Mouse (Mus musculus) liver, embryonic 12.5 days (tissue): Measurements from ENCODE around the gene Ntrk2. TPM values are rescaled to one million over a fixed set of nuclear protein-coding genes. Genes with fewer than 3 reads are reported as not detected.

Experiments used
- ATAC-seq: fragments of 200-750 bp; cut with Nextera tagmentation; 2 replicates; pipeline ENCODE4 v1.8.0; 2017; ENCODE audit warnings: moderate number of reproducible peaks, mild to moderate bottlenecking, moderate library complexity
- H3K27ac ChIP-seq: fragments of 300-500 bp; sonication (generic); 2 replicates; pipeline ENCODE4 v1.5.1; 2016; ENCODE audit warnings: mild to moderate bottlenecking
- H3K27me3 ChIP-seq: fragments of 300-500 bp; sonication (generic); replicated peaks from 2 replicates; pipeline ENCODE4 v1.6.1; 2016; ENCODE audit warnings: mild to moderate bottlenecking, moderate library complexity
- H3K36me3 ChIP-seq: fragments of 300-500 bp; sonication (generic); 2 replicates; pipeline ENCODE4 v1.6.1; 2016; ENCODE audit warnings: mild to moderate bottlenecking, moderate library complexity
- H3K4me1 ChIP-seq: fragments of 300-500 bp; sonication (generic); 2 replicates; pipeline ENCODE4 v1.6.1; 2016
- H3K4me2 ChIP-seq: fragments of 300-500 bp; sonication (generic); 2 replicates; pipeline ENCODE4 v1.6.1; 2016; ENCODE audit warnings: mild to moderate bottlenecking, moderate library complexity
- H3K4me3 ChIP-seq: fragments of 300-500 bp; sonication (generic); 2 replicates; pipeline ENCODE4 v1.5.1; 2016; ENCODE audit warnings: mild to moderate bottlenecking, moderate library complexity
- H3K9ac ChIP-seq: fragments of 300-500 bp; sonication (generic); 2 replicates; pipeline ENCODE4 v1.6.1; 2016; ENCODE audit warnings: mild to moderate bottlenecking, moderate library complexity
- H3K9me3 ChIP-seq: fragments of 300-500 bp; sonication (generic); replicated peaks from 2 replicates; pipeline ENCODE4 v1.6.1; 2016; ENCODE audit warnings: mild to moderate bottlenecking, moderate library complexity
- WGBS: fragments of 180-500 bp; shearing (Covaris S2); methylation state at CpG from one replicate; pipeline ENCODE4 v1.1.7; 2016; ENCODE audit not compliant: insufficient replicate concordance; 5-methylcytosine and 5-hydroxymethylcytosine counted together
- polyA plus RNA-seq: library from polyadenylated mRNA; unstranded; fragments of >200 nt; fragmentation: Nextera tagmentation; extraction: Ambion mirVana; gene quantifications from 2 replicates; pipeline ENCODE4 v1.2.1, GENCODE M21; 2016

The Ntrk2 gene
- polyA plus RNA-seq, 1 experiment from 2014 or later, result 0.20 TPM

DNA sequence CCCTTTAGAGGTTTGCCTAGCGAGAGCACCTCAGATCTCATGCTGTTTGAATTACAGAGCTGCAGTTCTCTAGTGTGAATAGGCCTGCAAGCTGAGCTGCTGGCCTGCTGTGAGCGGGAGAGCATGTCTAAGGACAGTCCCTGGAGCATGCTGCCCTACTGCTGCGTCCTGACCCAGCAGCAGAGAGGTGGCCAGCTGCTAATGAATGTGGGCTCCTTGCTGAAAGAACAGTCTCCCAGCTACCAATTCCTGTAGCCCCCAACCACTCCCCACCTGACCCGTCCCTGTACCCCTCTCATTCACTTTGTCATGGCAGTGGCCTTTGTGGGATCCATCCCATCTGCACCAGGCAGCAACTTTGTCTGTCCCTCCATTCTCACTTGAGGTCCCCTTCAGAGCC lies 126.8 kb downstream of the Ntrk2 start:
- Histone ChIP-seq H3K4me1 (no peaks in the 10 kb centered on the region), H3K4me3 (no peak overlapping the region), H3K4me2 (no peak overlapping the region), H3K9me3 (no peaks in the 10 kb centered on the region), H3K27ac (no peak overlapping the region), H3K36me3 (no peaks in the 10 kb centered on the region), H3K9ac (no peak overlapping the region), H3K27me3 (no peaks in the 10 kb centered on the region)
- 40% methylated on average over 4 of the region's 4 CpGs for WGBS
- ATAC-seq, result no peak

GRCm38 (mm10) chr13:58934576-58935110 lies 128.3 kb downstream of the Ntrk2 start:
- 47% methylated on average over 3 of the region's 3 CpGs for WGBS
- Histone ChIP-seq H3K27me3 (no peaks in the 10 kb centered on the region), H3K4me3 (no peak overlapping the region), H3K9me3 (no peaks in the 10 kb centered on the region), H3K27ac (no peak overlapping the region), H3K4me1 (no peaks in the 10 kb centered on the region), H3K36me3 (no peaks in the 10 kb centered on the region), H3K9ac (no peak overlapping the region), H3K4me2 (no peak overlapping the region)
- no peak for ATAC-seq

DNA sequence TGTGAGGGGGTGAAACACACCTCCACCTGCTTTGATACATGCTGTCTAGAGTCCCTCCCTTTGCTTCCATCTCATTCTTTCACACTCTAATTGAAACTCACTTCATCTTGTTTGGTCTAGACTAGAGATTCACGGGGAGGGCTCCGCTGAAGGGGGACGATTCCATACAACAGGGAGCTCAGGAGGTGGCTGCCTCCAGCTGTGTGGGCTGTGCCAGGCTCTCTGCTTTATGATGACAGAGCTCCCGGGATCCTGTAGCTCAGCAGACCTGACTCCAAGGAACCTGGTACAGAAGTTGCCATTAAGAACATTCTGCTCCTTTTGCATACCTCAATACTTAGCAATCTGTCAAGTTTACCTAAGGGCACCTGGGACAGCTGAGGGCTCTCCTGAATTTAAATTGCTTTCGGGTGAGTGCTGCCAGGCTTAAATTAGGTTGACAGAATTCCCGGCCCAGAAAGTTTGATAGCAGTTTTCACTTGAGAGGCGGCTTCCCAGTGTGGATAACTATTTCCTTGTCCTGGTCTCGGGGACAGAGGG lies 129.7 kb downstream of the Ntrk2 start:
- H3K27me3 ChIP-seq, result no peaks in the 10 kb centered on the region
- H3K4me1 ChIP-seq, result no peaks in the 10 kb centered on the region
- H3K27ac ChIP-seq, result no peak overlapping the region
- H3K4me2 ChIP-seq, result no peak overlapping the region
- H3K9ac ChIP-seq, result no peak overlapping the region
- no peaks in the 10 kb centered on the region for H3K36me3 ChIP-seq
- ATAC-seq, result no peak
- no peaks in the 10 kb centered on the region for H3K9me3 ChIP-seq
- WGBS, result 21% methylated on average over 8 of the region's 8 CpGs
- no peak overlapping the region for H3K4me3 ChIP-seq

GRCm38 (mm10) chr13:58937884-58938283 lies 131.5 kb downstream of the Ntrk2 start:
- ATAC-seq, result no peak
- 76% methylated on average over 12 of the region's 12 CpGs for WGBS

DNA sequence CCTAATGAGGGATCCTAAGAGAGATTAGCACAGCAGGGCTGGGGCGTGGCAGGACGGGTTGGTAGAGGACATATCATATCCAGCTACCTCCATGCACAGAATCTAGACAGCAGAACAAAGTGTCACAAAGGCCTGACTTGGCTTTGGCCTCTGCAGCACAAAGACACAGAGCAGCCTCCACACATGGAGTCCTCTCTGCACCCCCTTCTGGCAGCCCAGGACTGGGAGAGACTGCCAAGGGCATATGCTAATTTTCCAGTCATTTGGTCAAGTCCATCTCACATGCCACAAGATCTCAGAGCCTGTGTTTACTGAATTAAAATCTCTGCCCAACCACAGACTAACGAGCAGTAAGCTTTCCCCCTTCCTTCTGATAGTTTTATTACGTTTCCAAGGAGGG lies 132.1 kb downstream of the Ntrk2 start:
- no peak overlapping the region for H3K27ac ChIP-seq
- H3K4me3 ChIP-seq, result no peak overlapping the region
- no peaks in the 10 kb centered on the region for H3K9me3 ChIP-seq
- no peak overlapping the region for H3K9ac ChIP-seq
- 48% methylated on average over 4 of the region's 4 CpGs for WGBS
- no peak for ATAC-seq
- no peaks in the 10 kb centered on the region for H3K36me3 ChIP-seq
- no peak overlapping the region for H3K4me2 ChIP-seq
- H3K4me1 ChIP-seq, result no peaks in the 10 kb centered on the region
- no peaks in the 10 kb centered on the region for H3K27me3 ChIP-seq

More at GRCm38 (mm10) chr13:58937884-58938283, 131.5 kb downstream of the Ntrk2 start:
- Histone ChIP-seq H3K4me2 (no peak overlapping the region), H3K9ac (no peak overlapping the region), H3K27ac (no peak overlapping the region), H3K27me3 (no peaks in the 10 kb centered on the region), H3K4me1 (no peaks in the 10 kb centered on the region), H3K4me3 (no peak overlapping the region), H3K36me3 (no peaks in the 10 kb centered on the region), H3K9me3 (no peaks in the 10 kb centered on the region)

- Histone ChIP-seq H3K9me3 (no peaks in the 10 kb centered on the region), H3K4me1 (no peaks in the 10 kb centered on the region), H3K27me3 (no peaks in the 10 kb centered on the region; the same call in 1 of the 2 replicates), H3K36me3 (no peaks in the 10 kb centered on the region), H3K9ac (no peak overlapping the region), H3K4me2 (no peak overlapping the region), H3K27ac (no peak overlapping the region), H3K4me3 (no peak overlapping the region)
- 74% methylated on average over 6 of the region's 6 CpGs for WGBS
- no peak for ATAC-seq
Observed at GRCm38 (mm10) chr13:58940208-58940607, 133.8 kb downstream of the Ntrk2 start.

GRCm38 (mm10) chr13:58940798-58941197 lies 134.4 kb downstream of the Ntrk2 start:
- 39% methylated on average over 7 of the region's 7 CpGs for WGBS
- H3K4me3 ChIP-seq, result no peak overlapping the region
- no peak overlapping the region for H3K9ac ChIP-seq
- H3K36me3 ChIP-seq, result no peaks in the 10 kb centered on the region
- no peak for ATAC-seq
- no peak overlapping the region for H3K27ac ChIP-seq
- no peaks in the 10 kb centered on the region for H3K4me1 ChIP-seq
- no peaks in the 10 kb centered on the region for H3K9me3 ChIP-seq
- H3K4me2 ChIP-seq, result no peak overlapping the region
- H3K27me3 ChIP-seq, result no peaks in the 10 kb centered on the region; the same call in 1 of the 2 replicates

- no peak overlapping the region for H3K4me2 ChIP-seq
- no peak overlapping the region for H3K9ac ChIP-seq
- no peaks in the 10 kb centered on the region; the same call in 1 of the 2 replicates for H3K27me3 ChIP-seq
- H3K4me3 ChIP-seq, result no peak overlapping the region
- 50% methylated on average over 6 of the region's 6 CpGs for WGBS
- H3K4me1 ChIP-seq, result no peaks in the 10 kb centered on the region
- H3K27ac ChIP-seq, result no peak overlapping the region
- no peaks in the 10 kb centered on the region for H3K36me3 ChIP-seq
- no peaks in the 10 kb centered on the region for H3K9me3 ChIP-seq
- no peak for ATAC-seq
Observed at GRCm38 (mm10) chr13:58945781-58946180, 139.4 kb downstream of the Ntrk2 start.

GRCm38 (mm10) chr13:58946589-58946988 lies 140.2 kb downstream of the Ntrk2 start:
- Histone ChIP-seq H3K27ac (no peak overlapping the region), H3K4me2 (no peak overlapping the region), H3K9ac (no peak overlapping the region), H3K36me3 (no peaks in the 10 kb centered on the region), H3K9me3 (no peaks in the 10 kb centered on the region), H3K4me1 (no peaks in the 10 kb centered on the region), H3K27me3 (no peaks in the 10 kb centered on the region; the same call in 1 of the 2 replicates), H3K4me3 (no peak overlapping the region)
- ATAC-seq, result no peak
- WGBS, result 80% methylated on average over 6 of the region's 6 CpGs

DNA sequence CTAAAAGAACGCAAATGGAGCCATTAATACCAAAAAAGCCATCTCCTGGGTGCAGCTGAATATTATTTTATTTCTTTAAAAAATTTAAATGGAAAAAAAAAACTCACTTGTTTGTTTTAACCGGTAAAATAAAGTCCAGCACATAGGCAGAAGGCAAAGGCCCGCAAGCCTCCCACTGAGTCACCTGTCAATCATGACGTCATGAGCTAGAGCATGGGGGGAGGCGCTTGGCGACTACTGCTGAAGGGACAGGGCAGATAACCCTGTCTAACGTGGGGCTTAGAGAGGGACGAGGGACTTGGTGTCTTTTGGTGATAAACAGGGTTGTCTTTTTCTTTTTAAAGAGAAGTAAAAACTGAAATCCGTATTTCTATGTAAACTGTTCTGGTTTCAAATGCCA lies 140.7 kb downstream of the Ntrk2 start:
- no peak for ATAC-seq
- Histone ChIP-seq H3K4me3 (no peak overlapping the region), H3K4me1 (no peaks in the 10 kb centered on the region), H3K36me3 (no peaks in the 10 kb centered on the region), H3K9ac (no peak overlapping the region), H3K27me3 (no peaks in the 10 kb centered on the region; the same call in 1 of the 2 replicates), H3K27ac (no peak overlapping the region), H3K4me2 (no peak overlapping the region), H3K9me3 (no peaks in the 10 kb centered on the region)
- 36% methylated on average over 9 of the region's 9 CpGs for WGBS

- ATAC-seq, result no peak
- 21% methylated on average over 4 of the region's 4 CpGs for WGBS
- Histone ChIP-seq H3K4me2 (no peak overlapping the region), H3K36me3 (no peaks in the 10 kb centered on the region), H3K4me3 (no peak overlapping the region), H3K27me3 (peaks cover 3% of the 10 kb centered on the region; the same call in 1 of the 2 replicates), H3K9ac (no peak overlapping the region), H3K27ac (no peak overlapping the region), H3K4me1 (no peaks in the 10 kb centered on the region), H3K9me3 (no peaks in the 10 kb centered on the region)
Observed at GRCm38 (mm10) chr13:58954331-58954730, 148.0 kb downstream of the Ntrk2 start.

DNA sequence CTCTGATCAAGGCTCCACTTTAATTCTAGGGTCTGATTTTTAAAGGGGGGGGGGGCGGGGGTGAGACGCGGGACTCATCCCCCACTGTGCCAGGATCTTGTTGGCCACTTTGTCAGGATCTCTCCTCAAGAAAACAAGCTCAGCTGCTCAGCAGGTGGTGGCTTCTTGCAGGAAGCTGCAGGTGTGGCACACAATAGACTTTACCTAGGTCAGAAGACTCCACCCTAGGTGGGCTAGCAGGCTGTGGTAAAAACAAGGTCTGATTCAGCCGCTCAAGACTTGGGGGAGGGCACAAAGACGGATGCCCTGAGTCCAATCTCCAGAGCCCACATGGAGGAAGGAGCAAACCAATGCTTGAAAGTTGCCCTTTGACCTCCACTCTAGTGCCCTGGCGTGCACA lies 148.4 kb downstream of the Ntrk2 start:
- Histone ChIP-seq H3K4me2 (no peak overlapping the region), H3K4me3 (no peak overlapping the region), H3K9ac (no peak overlapping the region), H3K36me3 (no peaks in the 10 kb centered on the region), H3K27me3 (peaks cover 3% of the 10 kb centered on the region; the same call in 1 of the 2 replicates), H3K9me3 (no peaks in the 10 kb centered on the region), H3K27ac (no peak overlapping the region), H3K4me1 (no peaks in the 10 kb centered on the region)
- no peak for ATAC-seq
- 9% methylated on average over 6 of the region's 6 CpGs for WGBS
